8 mouse cellular contexts compared by ENCODE assay signal in the genomic region with DNA sequence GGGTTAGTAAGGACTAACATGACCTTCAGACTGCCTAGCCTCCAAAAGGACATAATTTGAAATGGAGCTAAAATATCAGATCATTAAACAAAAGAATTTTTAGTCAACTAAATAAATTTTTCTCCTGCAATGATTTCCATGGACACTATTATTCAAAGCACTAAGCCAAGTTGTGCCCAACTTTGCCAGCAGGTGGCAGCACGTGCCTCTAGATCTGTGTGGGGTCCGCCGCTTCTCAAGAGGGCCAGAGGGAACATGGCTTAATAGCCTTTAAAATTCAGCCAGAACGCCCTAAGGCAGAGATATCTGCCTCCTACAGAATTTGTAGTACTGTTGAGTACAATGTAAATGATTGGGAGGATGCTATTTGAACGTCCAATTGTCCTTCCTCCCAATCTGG.
DNase-seq lines count a peak whose midpoint lies in the region; ATAC-seq and TF ChIP-seq lines count a peak whose summit lies in the region.

No protein-coding gene starts in this region.

- H3K9ac ChIP-seq in kidney, embryonic 16.5 days (replicated peaks; ENCODE audit: low read length), result no peak overlapping the region
- no peak overlapping the region for H3K9ac ChIP-seq in intestine, postnatal 0 days (ENCODE audit: low read depth, low read length)
- H3K9ac ChIP-seq in limb, embryonic 11.5 days (ENCODE audit: low read length), result no peak overlapping the region
- no peak overlapping the region for H3K9ac ChIP-seq in midbrain, postnatal 0 days (replicated peaks; ENCODE audit: low read length, poor library complexity, severe bottlenecking)

- peaks cover 15% of the 10 kb centered on the region for H3K4me1 ChIP-seq in kidney, embryonic 16.5 days (ENCODE audit: insufficient read depth, low read length)
- peaks cover 54% of the 10 kb centered on the region for H3K4me1 ChIP-seq in cerebellum, adult 2 months (ENCODE audit: control insufficient read depth, insufficient read depth, low read length)
- H3K4me1 ChIP-seq in intestine, postnatal 0 days (replicated peaks; ENCODE audit: control insufficient read depth, insufficient read depth, low read length), result no peaks in the 10 kb centered on the region
- H3K4me1 ChIP-seq in limb, embryonic 11.5 days (ENCODE audit: control insufficient read depth, insufficient read depth, low read length), result no peaks in the 10 kb centered on the region
- H3K4me1 ChIP-seq in midbrain, postnatal 0 days (ENCODE audit: insufficient read depth, low read length), result peaks cover 4% of the 10 kb centered on the region; the same call in 1 of the 2 replicates

- peak; percentile 24 for DNase-seq in kidney, adult 11 months
- DNase-seq in cerebellum, adult 2 months, result peak; percentile 76 to 86
- peak; percentile 78 to 80 for DNase-seq in frontal cortex, postnatal 25 days (ENCODE audit: low spot score in 2 of 2)
- peak; percentile 91 for DNase-seq in limb, embryonic 11.5 days (ENCODE audit: low spot score)
- peak; percentile 94 for DNase-seq in midbrain, postnatal 0 days (ENCODE audit: low spot score)
- DNase-seq in spleen, postnatal 36 days (ENCODE audit: low spot score in 2 of 2), result peak; percentile 56 to 69

- 4% methylated on average over 5 of the region's 5 CpGs for WGBS in kidney, embryonic 16.5 days
- 4% methylated on average over 5 of the region's 5 CpGs for WGBS in cerebellum, adult 2 months
- WGBS in intestine, postnatal 0 days, result 10% methylated on average over 5 of the region's 5 CpGs
- WGBS in limb, embryonic 11.5 days, result 7% methylated on average over 5 of the region's 5 CpGs
- WGBS in midbrain, postnatal 0 days, result 6% methylated on average over 5 of the region's 5 CpGs

- H3K27ac ChIP-seq in kidney, embryonic 16.5 days (ENCODE audit: low read length), result no peak overlapping the region
- H3K27ac ChIP-seq in cerebellum, adult 2 months (ENCODE audit: insufficient read depth, low read length), result no peak overlapping the region
- no peak overlapping the region for H3K27ac ChIP-seq in intestine, postnatal 0 days (ENCODE audit: low read depth, low read length)
- H3K27ac ChIP-seq in limb, embryonic 11.5 days (replicated peaks; ENCODE audit: low read depth, low read length), result no peak overlapping the region
- no peak overlapping the region for H3K27ac ChIP-seq in midbrain, postnatal 0 days (ENCODE audit: low read depth, low read length)

- no peak overlapping the region for H3K4me3 ChIP-seq in kidney, embryonic 16.5 days (ENCODE audit: low read length)
- no peak overlapping the region for H3K4me3 ChIP-seq in cerebellum, adult 2 months (replicated peaks; ENCODE audit: insufficient read depth, low read depth, low read length)
- no peak overlapping the region for H3K4me3 ChIP-seq in intestine, postnatal 0 days (ENCODE audit: low read depth, low read length)
- no peak overlapping the region for H3K4me3 ChIP-seq in limb, embryonic 11.5 days (ENCODE audit: low read depth, low read length)
- H3K4me3 ChIP-seq in midbrain, postnatal 0 days (ENCODE audit: low read depth, low read length), result no peak overlapping the region

- TF ChIP-seq POLR2A in cerebellum, adult 2 months (IDR thresholded peaks at IDR 0.05; ENCODE audit: borderline replicate concordance, insufficient read depth, low read length), result no peak

- TF ChIP-seq CTCF in cerebellum, adult 2 months (IDR thresholded peaks at IDR 0.05; ENCODE audit: borderline replicate concordance, insufficient read depth, low read depth, low read length), result peak; percentile 85
- TF ChIP-seq CTCF in intestine, postnatal 0 days (IDR thresholded peaks at IDR 0.05; ENCODE audit: low read depth), result peak; percentile 83
- TF ChIP-seq CTCF in midbrain, postnatal 0 days (IDR thresholded peaks at IDR 0.05), result peak; percentile 92

- H3K4me2 ChIP-seq in kidney, embryonic 16.5 days (replicated peaks; ENCODE audit: low read depth, low read length), result no peak overlapping the region
- H3K4me2 ChIP-seq in intestine, postnatal 0 days (replicated peaks; ENCODE audit: low read depth), result no peak overlapping the region
- H3K4me2 ChIP-seq in limb, embryonic 11.5 days (ENCODE audit: low read depth, severe bottlenecking), result no peak overlapping the region
- no peak overlapping the region for H3K4me2 ChIP-seq in midbrain, postnatal 0 days (ENCODE audit: low read depth, low read length, poor library complexity, severe bottlenecking)

- H3K9me3 ChIP-seq in kidney, embryonic 16.5 days (ENCODE audit: low read length), result no peaks in the 10 kb centered on the region
- H3K9me3 ChIP-seq in intestine, postnatal 0 days (ENCODE audit: control insufficient read depth), result no peaks in the 10 kb centered on the region
- no peaks in the 10 kb centered on the region for H3K9me3 ChIP-seq in limb, embryonic 11.5 days (ENCODE audit: control insufficient read depth, low read length)
- H3K9me3 ChIP-seq in midbrain, postnatal 0 days (ENCODE audit: low read length), result no peaks in the 10 kb centered on the region

- 0 out of 2 replicates have a peak, but pooled peaks cover 5% of the 10 kb centered on the region for H3K27me3 ChIP-seq in kidney, embryonic 16.5 days (ENCODE audit: insufficient read depth, low read length)
- no peaks in the 10 kb centered on the region for H3K27me3 ChIP-seq in cerebellum, adult 2 months (ENCODE audit: control insufficient read depth, insufficient read depth, low read length)
- peaks cover 6% of the 10 kb centered on the region; the same call in 1 of the 2 replicates for H3K27me3 ChIP-seq in intestine, postnatal 0 days (replicated peaks; ENCODE audit: control insufficient read depth, insufficient read depth, low read length)
- no peaks in the 10 kb centered on the region for H3K27me3 ChIP-seq in limb, embryonic 11.5 days (ENCODE audit: control insufficient read depth, insufficient read depth, low read length)
- 0 out of 2 replicates have a peak, but pooled peaks cover 3% of the 10 kb centered on the region for H3K27me3 ChIP-seq in midbrain, postnatal 0 days (ENCODE audit: insufficient read depth, low read length)

- H3K36me3 ChIP-seq in kidney, embryonic 16.5 days (ENCODE audit: insufficient read depth, low read length), result no peaks in the 10 kb centered on the region
- H3K36me3 ChIP-seq in intestine, postnatal 0 days (ENCODE audit: control insufficient read depth, insufficient read depth), result no peaks in the 10 kb centered on the region
- no peaks in the 10 kb centered on the region for H3K36me3 ChIP-seq in limb, embryonic 11.5 days (ENCODE audit: control insufficient read depth, insufficient read depth, low read length)
- H3K36me3 ChIP-seq in midbrain, postnatal 0 days (ENCODE audit: insufficient read depth, low read length), result no peaks in the 10 kb centered on the region

- ATAC-seq in kidney, embryonic 16.5 days (ENCODE audit: low FRiP score, low TSS enrichment), result no peak; the same call in 1 of the 2 replicates
- ATAC-seq in intestine, postnatal 0 days, result no peak
- 0 out of 2 replicates have a peak, but pooled peaks have one; percentile 64 for ATAC-seq in limb, embryonic 11.5 days (ENCODE audit: insufficient number of reproducible peaks, low FRiP score, low TSS enrichment, low read depth)
- peak; percentile 63; the same call in 1 of the 2 replicates for ATAC-seq in midbrain, postnatal 0 days (ENCODE audit: low FRiP score)

Comparison
In these comparisons a context has a peak if more than half of its experiments do, and no peak if none do; other contexts are left out.
1. DNase-seq: peak in every context shown above with its lines; median percentile 94 in midbrain, postnatal 0 days; 91 in limb, embryonic 11.5 days; 81 in cerebellum, adult 2 months; 79 in frontal cortex, postnatal 25 days; 62 in spleen, postnatal 36 days; 24 in kidney, adult 11 months.
2. ATAC-seq: peak in limb, embryonic 11.5 days (single experiment) and midbrain, postnatal 0 days (single experiment); none in kidney, embryonic 16.5 days (single experiment) and intestine, postnatal 0 days (single experiment).
3. Peak in every context shown above with its lines, with median percentiles within 50 percentile points of each other: CTCF ChIP-seq.